Mouse (Mus musculus) layer of hippocampus, adult 18-20 months (tissue): ENCODE results near the gene Trub2. TPM values are rescaled to one million over a fixed set of nuclear protein-coding genes. Genes with fewer than 3 reads are reported as not detected.
"Not testable (repeated sequence)": the region's sequence is repeated elsewhere in the genome, so short reads cannot be mapped to it uniquely, and the experiment has no call there.

Experiments
- DNase-seq, 2 experiments: peaks; one replicate each; pipeline ENCODE4 v3.0.0; 2022; ENCODE audit warnings: low spot score in 2 of 2
- total RNA-seq, 2 experiments: library from RNA; stranded (reverse); gene quantifications; 2 replicates each; pipeline ENCODE4 v1.2.3; 2021

Trub2 gene
- total RNA-seq, 2 experiments from 2014 or later = 40.8 to 41.4 TPM

DNA sequence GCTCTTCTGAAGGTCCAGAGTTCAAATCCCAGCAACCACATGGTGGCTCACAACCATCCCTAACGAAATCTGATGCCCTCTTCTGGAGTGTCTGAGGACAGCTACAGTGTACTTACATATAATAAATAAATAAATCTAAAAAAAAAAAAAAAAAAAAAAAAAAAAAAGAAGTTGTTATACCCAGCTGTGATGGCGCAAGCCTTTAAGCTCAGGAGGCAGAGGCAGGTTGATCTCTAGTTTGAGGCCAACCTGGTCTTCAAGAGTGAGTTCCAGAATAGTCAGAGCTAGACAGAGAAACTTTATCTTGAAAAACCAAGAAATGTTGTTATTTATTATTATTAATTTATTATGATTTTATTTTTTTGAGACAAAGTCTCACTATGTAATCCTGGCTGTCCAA, 7.0 kb downstream of the Trub2 start:
- not testable (repeated sequence) for DNase-seq

DNA sequence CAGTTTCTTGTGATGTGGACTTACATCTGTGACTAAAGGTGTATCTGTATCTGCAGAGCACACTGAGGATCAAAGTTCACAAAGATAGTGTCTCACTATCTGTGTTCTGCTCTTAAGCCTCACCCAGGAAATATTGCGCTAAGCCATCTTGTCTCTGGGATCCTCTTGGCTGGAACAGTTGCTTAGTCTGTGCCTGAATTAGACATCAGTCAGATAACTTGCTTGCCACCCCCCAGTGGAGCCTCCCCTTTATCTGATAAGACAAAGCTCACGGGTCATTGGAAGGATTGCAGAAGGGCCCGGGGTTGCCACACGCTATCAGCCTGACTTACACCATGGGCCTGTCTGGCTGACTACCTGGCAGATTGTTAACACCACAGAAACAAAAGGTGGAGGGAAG, 15.0 kb downstream of the Trub2 start:
- no peak for DNase-seq

DNA sequence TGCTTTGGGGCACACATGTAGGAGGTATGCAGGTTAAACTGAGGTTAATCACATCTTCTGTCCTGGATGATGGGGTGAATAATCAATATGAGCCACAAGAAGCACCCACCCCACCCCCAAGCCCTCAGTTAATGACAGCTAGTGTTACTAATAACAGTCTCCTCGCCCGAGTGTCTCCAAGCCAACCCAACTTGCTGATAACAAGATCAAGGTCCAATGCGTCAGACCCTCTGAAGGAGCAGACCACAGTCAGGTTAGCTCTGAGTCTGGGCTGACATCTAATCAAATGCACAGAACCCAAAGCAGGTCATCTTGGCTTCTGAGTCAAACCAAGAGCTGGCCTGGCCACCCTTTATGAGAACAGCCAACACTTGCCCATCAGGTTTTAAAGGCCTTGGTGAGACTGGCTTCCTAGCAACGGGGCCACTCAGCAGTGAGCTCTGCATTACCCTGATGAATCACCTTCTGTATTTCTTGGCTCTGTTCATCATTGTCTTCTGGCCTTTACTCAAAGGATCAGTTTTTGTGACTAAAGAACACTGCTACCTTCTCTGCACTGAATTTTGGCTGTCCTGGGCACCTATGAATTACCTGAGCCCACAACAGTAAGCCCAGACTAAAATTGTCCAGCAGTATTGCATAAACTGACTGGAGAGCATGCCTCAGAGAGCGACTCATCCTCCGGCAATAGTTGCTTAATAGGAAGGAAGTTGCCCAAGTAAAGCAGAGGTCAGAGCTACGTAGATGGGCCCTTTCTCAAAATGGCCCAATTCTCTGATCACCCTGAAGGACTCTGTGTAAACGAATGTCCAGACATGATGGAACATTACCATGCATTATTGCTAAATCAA, 16.5 kb downstream of the Trub2 start:
- DNase-seq = no peak

DNA sequence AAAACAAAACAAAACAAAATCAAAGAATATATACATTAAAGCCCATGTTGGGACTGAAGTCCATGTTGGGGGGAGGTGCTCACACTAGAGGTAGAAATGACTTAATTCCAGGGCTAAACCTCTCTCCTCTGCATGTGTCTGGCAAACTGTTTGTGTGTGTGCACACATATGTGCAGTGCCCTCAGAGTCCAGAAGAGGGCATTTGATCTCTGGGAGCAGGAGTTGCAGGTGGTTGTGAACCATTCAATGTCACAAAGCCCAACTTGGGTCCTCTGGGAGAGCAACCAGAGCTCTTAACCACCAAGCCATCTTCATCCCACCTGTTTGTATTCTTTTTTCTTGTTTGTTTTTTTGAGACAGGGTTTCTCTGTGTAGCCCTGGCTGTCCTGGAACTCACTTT, 18.1 kb downstream of the Trub2 start:
- no peak for DNase-seq

DNA sequence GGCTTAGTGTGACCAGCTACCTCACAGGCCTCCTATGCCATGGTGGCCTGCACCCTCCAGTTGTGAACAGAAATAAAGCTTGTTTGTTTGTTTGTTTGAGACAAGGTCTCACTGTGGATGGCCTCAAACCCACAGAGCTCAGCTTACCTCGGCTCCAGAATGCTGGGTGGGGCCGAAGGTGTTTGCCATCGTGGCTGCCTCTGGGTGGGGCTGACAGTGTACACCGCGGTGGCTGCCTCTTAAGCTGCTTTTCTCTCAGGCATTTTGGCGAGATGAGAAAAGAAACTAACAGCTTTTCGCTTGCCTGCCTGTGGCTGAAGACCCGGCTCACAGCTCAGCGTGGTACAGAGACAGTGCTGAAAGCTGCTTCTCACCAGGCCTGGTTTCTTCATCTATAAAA, 19.4 kb downstream of the Trub2 start:
- DNase-seq = no peak

DNA sequence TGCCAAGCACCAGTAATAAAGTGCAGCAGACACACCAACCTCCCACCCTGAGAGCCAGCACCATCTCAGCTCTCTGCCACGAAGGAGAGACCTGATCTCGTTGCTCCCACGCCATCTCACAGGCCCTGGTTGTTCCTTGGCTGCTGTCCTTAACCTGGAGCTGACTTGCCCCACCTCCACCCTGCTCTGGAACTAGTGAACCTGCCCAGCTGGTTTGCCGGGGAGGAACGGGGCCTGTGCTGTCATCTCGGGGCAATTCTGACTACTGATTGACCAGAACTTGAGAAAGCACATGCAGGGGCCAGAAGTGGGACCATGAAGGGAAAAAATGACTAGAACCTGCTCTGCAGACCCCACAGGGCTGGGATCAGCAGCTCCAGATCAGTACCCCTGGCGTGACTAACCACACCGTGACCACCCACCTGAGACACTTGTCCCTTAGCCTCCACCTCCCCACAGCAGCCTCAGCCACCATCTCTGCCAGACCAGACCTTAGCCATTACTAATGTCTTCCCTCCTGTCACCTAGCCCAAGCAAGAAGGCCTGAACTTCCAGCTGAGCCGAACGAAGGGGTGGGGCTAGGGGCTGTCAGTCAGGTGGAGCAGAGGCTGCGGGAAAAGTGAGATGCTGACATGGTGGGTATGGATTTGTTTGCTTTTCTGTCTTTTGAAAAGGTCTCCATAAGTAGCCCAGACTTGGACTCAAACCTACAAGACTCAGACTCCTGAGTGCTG, 20.2 kb downstream of the Trub2 start:
- DNase-seq = no peak

DNA sequence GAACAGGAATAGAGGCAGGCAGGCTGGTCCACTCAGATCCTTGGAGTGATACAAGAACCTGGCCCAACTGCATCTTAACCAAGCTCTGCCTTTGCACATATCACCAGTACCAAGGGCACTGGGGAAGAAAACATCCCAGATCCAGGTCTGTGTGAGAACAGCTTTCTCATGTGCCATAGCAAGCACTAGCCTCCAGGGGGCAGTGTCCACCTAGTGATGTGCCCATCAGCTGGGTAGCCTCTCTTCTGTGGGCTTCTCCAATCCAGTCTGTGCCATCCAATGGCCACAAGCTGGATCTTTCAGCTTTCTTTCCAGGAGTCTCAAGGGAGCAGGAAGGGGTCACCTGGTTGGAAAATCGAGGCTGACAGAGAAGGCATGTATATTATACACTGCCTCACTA, 23.5 kb downstream of the Trub2 start:
- DNase-seq = peak; percentile 25 to 64

DNA sequence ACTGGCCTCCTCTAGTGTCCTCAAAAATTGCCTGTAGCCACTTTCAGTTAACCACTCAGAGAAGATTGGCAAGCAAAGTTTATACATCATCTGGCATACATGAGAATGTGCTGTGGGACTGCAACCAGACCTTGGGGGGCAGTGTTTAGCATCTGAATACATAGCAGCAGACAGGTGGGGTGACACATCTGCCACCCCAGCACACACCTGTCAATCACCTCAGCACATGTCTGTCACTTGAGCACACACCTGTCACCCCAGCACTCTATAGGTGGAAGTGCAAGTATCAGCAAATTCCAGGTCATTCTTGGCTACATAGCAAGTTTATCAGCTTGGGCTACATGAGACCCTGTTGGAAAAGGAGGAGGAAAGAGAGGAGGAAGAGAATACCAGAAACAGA, 32.6 kb downstream of the Trub2 start:
- no peak for DNase-seq

DNA sequence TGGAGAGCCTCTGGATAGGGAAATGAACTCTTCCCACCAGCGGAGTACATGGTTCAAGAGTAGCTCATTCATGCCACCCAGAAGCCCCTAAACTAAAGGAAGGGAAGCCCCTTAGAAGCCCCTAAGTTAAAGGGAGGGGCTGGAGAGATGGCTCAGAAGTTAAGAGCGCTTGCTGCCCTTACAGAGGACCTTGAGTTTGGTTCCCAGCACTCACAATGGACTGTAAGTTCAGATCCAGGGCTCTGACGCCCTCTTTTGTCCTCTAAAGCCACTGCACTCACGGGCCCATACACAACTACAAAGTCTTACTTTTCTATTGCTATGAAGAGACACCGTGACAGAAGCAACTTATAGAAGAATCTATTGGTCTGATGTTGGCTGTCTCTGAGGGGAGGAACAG, 35.9 kb downstream of the Trub2 start:
- DNase-seq = no peak

DNA sequence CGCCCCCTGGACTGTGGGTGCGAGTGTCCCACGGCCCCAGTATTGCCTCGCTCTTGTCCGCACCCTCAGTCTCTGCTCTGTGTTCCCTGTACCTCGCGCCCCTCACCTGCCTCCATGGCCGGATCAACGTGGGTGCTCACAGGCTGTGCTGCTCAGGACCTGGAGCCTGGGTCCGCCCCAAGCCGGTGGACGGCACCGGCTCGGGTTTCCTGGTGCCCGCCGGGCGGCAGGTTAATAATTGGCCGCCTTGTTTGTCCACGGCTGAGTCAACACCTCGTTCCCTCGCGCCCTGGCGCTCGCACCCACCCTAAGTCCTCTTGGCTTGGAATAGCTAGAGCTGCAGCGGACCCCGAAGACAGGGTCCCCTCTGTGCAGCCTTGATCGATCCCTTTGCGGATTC, 36.8 kb downstream of the Trub2 start, which contains the start of gene Gm13420:
Gm13420 (minus strand) TSS at position 189 of the 400 bp plus-strand sequence.
- DNase-seq = no peak

DNA sequence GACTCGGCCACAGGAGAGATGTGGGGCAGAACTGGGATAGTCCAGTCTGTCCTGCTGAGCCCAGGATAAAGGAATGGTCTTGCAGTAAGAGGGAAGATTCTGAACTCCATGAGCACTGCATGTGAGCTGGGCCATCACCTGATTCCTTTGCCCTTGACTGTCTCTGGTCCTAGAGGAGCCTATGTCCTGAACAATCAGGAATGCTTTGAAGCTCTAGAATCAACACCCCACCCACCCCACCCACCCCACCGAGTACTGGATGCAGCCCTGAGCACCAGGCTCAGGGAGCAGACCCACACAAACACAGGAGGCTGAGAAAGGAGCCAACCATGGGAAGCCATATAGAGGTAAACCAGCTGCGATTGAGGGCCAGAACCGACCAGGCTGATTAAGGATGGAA, 39.8 kb downstream of the Trub2 start:
- no peak for DNase-seq

DNA sequence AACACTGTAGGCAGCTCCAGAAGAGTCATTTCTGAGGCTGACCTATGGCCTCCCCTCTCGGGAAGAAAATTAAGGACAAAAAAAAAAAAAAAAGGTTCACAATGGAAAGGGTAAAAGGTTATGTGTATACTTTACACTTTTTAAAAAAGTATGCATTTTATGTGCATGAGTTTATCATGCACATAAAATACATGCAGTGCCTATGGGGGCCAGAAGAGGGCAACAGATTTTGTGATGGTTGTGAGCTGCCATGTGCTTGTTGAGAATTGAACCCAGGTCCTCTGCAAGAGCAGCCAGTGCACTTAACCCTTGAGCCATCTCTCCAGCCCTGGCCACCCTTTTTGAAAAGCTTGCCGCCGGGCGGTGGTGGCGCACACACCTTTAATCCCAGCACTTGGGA, 40.5 kb downstream of the Trub2 start:
- DNase-seq = no peak

DNA sequence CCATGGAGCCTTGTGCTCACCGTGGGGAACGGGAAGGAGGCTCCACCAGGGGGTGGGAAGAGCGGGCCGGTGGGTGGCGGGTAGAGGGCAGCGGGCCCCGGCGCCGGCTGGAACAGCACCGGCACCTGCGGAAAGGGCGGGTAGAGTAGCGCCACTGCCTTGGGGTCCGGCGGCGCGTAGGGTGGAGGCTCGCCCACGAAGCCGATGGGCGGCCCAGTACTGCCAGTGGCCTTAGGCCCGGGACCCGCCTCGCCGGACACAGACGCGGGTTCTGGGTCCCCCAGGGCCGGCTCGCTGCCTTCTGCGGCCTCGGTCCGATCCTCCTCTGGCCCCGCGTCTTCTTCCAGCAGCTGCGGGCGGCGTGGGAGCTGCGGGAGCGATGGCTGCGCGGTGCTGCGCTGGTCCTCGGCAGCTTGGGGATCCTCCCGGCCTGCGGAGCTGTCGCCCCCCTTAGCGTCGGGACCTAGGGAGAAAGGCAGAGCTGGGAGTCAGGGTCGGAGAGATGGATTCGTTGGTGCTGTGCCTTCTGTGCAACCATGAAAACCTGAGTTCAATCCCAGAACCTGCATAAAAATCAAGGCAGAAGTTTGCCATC, 41.0 kb downstream of the Trub2 start:
- no peak for DNase-seq

DNA sequence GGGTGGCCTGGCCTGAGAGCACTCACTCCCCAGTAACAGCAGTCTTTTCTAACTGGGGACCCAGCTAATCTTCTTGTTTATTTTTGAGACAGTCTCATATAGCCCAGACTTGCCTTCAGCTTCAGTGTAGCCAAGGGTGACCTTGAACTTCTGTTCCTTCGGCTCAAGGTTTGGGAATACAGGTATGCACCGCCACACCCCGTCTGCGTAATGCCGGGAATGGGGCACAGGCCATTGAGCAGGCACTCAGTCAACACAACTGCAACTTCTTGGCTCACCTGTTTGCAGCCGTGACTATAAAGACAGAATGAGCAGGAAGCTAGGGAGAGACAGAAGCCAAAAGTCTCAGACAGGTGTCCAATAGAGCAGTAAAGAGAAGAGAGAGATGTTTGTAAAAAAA, 44.0 kb downstream of the Trub2 start:
- no peak for DNase-seq

DNA sequence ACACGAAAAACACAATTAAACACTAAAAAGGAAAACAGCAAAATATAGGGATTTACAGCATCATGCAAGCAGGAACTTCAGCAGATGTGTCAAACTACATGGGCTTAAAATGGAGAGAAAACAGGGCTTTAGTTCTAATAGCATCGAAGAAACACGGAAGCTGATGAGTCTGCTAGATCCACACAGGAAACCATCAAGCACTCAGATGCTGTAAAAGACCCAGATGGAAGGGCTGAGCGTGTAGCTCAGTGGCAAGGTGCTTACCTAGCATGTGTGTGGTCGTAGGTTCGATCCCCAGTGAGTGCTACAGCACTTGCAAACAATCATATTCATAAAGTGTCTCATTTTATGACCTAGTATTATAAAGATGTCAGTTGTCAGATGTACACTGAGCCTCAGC, 47.1 kb downstream of the Trub2 start:
- DNase-seq = no peak

DNA sequence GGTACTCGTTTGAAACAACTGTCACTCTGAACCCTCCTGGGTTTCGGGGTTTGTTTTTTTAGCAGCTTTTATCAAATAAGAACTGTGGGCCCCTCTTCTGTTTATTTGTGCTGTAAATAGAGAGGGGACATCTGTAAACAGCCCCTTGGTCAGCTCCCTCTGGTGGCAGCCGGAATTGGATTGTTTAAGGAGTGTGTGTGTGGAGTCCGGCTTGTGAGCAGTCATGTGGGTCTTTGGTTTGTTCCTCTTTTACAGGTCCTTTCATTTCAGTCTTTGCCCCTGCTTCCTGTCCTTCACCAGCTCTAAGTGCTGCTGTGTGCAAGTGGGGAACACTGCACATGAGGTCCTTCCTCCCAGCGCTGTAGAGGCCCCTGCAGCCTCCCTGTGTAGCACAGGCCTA, 48.9 kb downstream of the Trub2 start:
- no peak for DNase-seq

DNA sequence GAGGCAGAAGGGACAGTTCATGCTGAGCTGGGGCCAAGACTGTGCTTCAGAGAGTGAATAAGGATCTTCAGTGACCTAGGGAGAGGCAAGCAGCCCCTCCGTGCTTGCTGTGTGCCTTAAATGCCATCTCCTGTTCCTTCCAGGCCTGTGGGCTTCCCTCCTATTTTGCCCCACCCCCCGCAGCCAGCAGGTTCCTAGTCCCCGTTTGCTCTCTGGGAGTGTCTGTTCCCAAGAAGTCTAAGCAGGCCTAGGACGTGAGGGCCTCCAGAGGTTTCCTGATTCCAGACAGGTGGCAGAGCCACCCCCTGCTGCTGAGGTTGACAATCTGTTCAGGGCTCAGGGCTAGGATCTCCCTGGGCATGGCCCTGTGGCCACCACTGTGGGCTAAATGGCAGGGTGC, 49.5 kb downstream of the Trub2 start:
- no peak for DNase-seq

DNA sequence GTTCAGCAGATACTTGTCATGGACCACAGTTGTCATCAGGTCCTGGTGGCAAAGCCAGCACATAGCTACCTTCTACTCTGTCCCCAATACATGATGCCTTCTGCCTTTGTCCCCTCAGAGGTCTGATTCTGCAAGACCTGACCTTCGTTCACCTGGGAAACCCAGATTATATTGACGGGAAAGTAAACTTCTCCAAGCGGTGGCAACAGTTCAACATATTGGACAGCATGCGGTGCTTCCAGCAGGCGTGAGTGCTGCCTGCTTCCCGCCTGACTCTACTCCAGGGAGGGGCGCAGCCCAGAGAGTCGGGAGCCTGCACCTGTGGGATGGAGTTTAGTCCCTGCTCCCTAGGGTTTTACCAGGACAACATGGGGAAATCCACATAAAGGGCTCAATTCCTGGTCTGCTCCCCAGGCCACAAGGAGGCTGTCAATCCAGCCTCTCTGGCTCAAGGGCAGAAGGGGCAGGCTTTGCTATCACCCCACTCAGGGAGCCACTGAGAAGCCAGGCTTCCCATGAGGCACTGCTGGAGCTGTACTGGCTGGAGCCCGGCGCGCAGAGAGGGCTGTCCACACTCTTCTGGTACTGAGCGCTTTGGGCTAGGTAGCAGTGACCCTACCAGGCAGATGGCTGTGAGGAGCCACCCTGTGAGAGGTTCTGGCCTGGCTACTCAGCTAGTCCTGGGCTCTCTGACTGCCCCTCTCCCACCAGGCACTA, 50.9 kb downstream of the Trub2 start:
- no peak for DNase-seq

DNA sequence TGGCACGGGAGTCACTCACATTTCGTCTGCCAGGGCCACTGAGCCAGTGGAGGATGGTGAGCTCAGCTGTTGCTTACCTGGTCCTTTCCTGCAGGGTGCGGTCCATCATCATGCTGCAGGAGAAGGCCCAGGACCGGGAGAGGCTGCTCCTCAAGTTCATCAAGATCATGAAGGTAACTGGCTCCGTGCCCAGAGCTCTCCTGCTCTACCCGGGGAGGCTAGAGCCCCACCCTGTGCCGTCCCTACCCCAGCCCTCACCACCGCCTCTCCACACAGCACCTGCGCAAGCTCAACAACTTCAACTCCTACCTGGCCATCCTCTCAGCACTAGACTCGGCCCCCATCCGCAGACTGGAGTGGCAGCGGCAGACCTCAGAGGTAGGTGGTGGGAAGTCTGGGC, 52.6 kb downstream of the Trub2 start:
- DNase-seq = no peak

DNA sequence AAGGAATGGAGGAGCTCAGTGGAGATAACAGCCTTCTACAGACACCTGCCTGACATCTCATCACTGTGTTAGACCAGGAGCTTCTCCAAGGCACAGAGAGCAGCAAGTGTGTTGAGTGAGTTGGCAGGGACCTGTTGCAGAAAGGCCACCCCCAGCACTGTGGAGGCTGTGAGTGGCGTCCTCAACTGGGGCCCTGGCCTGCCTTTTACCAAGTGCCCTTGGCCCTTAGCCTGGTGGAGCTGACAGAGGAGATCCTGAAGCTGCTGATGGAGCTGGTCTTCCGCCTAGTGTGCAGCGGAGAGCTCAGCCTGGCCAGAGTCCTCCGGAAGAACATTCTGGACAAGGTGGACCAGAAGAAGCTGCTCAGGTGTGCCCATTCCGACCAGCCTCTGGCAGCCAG, 55.0 kb downstream of the Trub2 start:
- no peak for DNase-seq

DNA sequence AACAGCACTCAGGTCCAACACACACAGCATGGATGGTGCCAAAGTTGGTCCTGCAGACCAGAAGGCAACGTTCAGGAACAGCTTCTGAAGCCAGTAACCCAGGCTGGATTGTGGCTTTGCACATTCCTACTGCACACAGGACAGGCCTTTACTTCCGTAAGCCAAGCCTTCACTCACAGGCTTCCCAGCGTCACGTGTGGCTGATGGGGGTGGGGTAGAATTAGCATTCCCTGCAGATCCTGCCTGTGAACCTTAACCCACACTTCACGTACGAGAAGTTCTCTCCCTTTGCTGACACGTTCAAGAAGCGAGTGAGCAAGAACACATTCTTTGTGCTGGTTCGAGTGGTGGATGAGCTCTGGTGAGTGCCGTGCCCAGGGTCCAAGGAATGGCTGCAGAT, 55.7 kb downstream of the Trub2 start:
- no peak for DNase-seq

DNA sequence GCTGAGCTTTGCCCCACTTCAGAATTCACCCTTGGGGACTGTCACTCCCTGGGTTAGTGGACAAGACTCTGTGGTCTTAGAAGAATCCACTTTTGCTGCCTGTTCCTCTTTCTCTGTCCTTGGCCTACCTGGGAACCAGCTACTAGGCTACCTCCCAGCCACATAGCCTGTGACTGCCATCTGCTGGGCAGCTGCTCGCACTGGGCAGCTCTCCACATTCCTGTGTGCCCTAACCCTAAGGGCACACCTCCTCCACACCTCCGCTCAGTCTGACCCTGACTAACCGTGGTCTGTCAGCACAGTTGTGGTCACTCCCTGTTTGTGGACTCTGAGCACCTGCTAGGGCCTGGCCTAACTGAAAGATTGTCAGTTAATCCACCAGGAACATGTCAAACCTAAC, 56.8 kb downstream of the Trub2 start:
- no peak for DNase-seq
